Mouse (Mus musculus): ENCODE data around the gene Nap1l1.
"Not testable (repeated sequence)": the region's sequence is repeated elsewhere in the genome, so short reads cannot be mapped to it uniquely, and the experiment has no call there.

Gene Nap1l1

DNA sequence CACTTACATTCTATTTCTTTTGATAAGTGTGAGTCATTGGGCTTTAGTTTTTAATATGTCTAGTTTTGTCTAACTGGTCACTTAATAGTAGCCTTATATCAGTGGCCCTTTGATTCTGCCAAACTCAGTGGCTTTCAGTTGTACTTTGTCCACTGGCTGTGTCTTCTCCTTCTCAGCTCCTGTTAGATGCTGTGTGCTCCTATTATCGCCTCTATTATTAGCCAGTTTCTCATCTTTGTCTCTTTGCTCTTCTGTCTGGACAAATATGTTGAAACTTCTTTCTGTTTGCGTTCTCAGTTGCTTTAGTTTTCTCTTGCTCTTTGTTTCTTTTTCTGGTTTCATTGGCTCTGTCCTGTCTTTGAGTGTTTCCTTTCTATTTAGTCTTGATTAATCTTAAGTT lies 9.6 kb downstream of the Nap1l1 start:
- no peak for DNase-seq (ENCODE audit: low read depth)

DNA sequence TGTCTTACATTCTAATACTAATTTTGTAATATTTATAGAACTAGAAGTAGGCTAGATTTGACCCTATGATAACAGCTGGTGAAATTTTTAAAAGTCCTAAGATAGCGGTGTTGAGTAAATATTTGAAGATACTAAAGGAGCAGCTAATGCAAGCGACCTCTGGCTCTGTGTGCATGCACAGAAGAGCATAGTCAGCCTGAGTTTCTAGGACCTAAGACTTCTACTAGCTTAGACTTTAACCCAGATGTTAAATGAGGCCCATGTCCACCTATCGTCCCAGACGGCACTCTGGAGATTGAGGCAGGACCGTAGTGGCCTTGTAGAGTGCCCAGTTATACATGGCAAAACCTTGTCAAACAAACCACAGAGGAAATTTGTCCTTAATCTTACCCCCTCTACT lies 11.1 kb downstream of the Nap1l1 start:
- DNase-seq (ENCODE audit: low read depth) = no peak

DNA sequence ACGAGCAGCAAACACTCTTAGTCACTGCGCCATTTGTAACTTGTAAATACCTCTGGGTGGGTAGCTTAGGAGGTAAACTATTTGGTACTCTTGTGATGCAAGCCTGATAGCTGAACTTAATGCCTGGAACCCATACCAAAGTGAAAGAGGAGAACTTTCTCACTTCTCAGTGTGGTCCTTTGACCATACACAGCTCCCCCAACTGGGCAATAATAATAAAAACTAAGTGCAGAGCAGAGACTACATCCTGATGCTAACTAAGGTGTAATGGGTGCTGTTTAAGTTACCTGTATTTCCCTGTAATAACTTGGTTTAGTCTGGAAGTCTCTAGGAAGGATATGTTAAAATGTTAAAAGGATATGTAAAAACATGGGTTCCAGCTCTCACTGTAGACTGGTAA lies 15.8 kb downstream of the Nap1l1 start:
- DNase-seq (ENCODE audit: low read depth) = no peak

DNA sequence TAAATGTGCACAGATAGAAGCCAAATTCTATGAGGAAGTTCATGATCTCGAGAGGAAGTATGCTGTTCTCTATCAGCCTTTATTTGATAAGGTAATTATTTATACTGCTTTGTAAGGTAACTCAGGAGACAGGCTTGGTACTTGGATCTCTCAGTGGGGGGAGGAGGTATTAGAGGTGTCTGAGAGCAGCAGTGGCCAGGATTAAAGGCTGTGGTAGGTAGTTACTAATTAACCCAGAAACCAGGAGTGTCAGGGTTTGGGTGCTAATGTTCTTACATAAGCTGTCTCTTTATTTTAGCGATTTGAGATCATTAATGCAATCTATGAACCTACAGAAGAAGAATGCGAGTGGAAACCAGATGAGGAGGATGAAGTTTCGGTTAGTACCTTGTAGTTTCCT lies 17.1 kb downstream of the Nap1l1 start:
- DNase-seq (ENCODE audit: low read depth) = not testable (repeated sequence)

- DNase-seq (ENCODE audit: low read depth) = no peak
Observed at GRCm38 (mm10) chr10:111495888-111496287, 22.9 kb downstream of the Nap1l1 start.

DNA sequence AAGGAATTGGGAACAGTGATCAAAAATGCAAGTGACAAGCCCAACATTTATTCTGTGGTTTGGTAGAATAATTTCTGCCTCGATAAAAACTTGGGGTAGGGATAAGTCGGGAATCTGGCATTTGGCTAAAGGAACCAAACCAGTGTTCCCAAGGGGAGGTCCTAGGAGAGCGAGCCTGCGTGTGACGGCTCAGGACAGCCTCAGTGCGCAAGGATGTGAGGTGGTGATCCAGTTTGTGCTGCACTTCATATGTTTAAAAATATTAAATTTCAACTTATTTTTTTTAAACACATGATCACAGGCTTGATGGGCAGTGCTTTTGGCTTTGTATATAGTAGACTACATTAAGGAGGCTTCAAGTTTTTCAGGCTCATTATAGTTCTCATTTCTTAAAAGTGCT lies 26.9 kb downstream of the Nap1l1 start:
- DNase-seq (ENCODE audit: low read depth) = no peak

DNA sequence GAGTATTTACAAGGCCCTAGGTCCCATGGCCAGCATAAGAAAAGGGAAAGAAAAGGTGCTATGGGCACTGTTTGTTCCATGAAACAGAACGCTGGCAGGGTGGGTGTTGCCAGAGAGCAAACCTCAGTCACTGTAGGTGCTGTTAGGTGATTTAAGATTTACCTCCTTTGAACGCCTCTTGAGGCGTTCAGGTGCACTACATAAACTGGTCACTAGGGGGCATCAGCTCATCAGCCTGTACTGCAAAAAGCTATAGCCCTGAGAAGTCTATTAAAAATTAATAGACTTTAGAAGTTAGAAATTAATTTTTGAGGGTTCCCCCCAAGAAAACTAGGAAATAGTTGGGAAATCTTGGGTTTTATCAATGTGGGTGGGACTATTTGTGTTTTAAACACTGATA lies 30.0 kb downstream of the Nap1l1 start:
- DNase-seq (ENCODE audit: low read depth) = peak; percentile 92

DNA sequence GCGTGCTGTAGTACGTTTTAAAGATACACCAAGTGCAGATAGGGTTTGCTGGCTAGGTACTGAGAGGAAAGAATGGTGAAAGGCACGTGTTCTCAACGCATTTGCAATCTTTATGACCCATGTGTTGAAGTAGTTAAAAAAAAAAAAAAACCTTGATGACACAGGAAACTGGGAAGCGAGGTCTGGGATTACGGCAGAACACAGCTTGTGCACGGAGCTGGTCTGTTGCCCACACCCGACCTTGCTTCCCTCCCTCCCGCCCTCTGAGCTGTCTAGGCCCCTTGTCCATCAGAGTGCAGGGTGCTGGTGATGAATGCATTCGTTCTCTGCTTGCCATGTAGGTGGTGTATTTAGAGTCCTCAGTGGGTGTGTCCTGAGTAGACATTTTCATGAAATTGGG lies 30.7 kb downstream of the Nap1l1 start:
- DNase-seq (ENCODE audit: low read depth) = no peak

DNA sequence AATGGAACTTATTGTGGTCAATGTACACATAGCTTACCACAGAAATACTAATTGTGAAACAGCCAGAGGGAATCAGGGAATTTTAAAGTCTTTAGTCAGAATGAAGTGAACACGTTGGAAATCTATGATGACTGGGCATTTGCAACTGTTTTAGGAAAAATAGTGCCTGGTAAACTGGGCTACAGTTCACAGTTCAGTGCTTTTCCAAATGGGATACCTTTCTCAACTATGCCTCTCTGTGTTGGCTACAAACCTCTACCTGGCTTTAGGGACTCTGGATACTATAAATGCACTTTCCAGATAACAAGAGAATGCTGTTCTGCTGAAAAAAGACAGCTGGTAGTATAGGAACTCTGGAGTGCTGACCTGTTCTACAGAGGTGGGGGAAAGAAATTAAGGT lies 31.6 kb downstream of the Nap1l1 start:
- no peak for DNase-seq (ENCODE audit: low read depth)

- DNase-seq (ENCODE audit: low read depth) = no peak
Observed at GRCm38 (mm10) chr10:111505406-111505805, 32.4 kb downstream of the Nap1l1 start.

GRCm38 (mm10) chr10:111506101-111506925 lies 33.3 kb downstream of the Nap1l1 start, which contains the start of gene Phlda1:
Gene Phlda1, plus strand, starts transcription at chr10:111506286.
- peak; percentile 93 for DNase-seq (ENCODE audit: low read depth)

- DNase-seq (ENCODE audit: low read depth) = no peak
Observed at GRCm38 (mm10) chr10:111506926-111507459, 34.0 kb downstream of the Nap1l1 start.

- DNase-seq (ENCODE audit: low read depth) = peak; percentile 68
Observed at GRCm38 (mm10) chr10:111507460-111508211, 34.6 kb downstream of the Nap1l1 start.

DNA sequence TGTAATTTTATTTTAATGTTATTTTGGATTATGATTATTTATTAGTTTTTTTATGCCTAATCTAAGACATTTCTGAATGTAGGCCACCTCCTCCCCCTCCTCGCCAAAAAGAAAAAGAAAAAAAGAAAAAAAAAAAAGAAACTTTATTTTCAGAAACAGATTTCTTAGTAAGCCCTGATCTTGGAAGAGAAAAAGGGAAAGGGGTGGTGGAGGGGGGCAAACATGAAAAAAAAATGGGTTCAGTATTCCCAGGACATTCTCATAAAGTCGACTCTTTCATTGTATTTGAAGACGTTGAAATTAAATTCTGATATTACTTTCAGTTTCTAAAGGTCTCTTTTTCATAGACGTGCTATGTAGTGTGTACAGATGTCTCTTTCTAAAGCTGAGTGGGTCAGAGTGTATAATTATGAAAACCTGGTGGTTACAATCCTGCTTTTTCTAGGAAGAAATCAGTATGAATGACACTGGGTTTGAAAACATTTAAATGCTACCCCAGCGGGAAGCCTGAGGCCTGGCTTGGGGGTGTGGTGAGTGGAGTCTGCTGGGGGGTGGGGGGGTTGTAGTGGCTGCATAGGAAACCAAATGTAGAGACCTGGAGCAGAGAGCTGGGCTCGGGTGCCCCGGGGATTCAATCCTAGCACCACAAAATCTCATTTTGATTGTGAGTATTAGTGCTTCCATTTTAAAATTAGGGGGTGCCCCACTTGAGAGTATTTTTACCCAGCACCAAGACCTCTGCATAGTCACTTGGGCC lies 35.5 kb downstream of the Nap1l1 start:
- DNase-seq (ENCODE audit: low read depth) = no peak

DNA sequence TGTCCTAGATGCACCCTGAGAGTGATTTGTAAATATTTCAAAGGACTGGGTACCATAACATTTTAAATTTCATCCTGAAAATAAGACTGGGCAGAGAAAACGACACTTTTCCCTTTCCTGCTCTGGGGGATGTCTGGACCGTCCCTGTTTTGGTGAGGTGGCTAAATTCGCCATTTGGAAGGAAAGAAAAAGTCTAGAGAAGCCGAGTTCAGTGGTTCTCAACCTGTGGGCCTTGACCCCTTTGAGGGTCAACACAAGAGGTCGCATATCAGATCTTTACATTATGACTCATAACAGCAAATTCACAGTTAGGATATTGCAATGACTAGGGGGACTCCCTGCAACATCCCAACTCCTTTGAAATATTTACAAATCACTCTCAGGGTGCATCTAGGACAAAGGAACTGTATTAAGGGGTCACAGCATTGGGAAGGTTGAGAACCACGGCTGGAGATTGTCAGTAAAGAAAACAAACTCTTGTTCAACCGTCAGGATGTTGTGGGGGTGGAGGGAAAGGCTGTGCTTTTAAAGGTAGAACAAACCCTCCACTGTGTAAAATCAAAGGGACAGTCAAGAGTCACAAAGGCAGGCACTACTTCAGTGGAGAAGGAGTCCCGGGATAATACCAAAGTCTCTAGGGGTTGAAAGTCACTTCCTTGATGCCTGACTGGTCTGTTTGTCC lies 36.2 kb downstream of the Nap1l1 start:
- DNase-seq (ENCODE audit: low read depth) = peak; percentile 25

- peak; percentile 30 for DNase-seq (ENCODE audit: low read depth)
Observed at GRCm38 (mm10) chr10:111509981-111510380, 37.0 kb downstream of the Nap1l1 start.

DNA sequence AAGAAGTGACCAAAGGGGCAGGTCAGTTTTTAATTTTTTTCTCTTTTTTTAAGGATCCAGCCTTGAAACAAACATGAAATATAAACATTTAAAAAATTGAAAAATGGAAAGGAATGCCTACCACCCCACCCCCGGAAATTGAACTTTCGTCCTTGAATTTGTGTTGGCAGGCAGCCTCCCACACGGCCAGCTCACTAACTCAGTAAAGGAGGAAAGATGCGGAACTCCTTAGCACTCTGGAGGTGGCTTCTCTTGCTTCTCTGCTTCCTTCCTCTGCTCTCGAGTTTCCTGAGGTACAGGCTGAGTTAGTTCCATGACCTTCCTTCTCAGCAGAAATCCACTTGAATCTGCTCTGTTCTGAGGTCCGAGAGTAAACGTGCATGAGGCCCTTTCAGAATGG lies 37.8 kb downstream of the Nap1l1 start:
- DNase-seq (ENCODE audit: low read depth) = no peak

DNA sequence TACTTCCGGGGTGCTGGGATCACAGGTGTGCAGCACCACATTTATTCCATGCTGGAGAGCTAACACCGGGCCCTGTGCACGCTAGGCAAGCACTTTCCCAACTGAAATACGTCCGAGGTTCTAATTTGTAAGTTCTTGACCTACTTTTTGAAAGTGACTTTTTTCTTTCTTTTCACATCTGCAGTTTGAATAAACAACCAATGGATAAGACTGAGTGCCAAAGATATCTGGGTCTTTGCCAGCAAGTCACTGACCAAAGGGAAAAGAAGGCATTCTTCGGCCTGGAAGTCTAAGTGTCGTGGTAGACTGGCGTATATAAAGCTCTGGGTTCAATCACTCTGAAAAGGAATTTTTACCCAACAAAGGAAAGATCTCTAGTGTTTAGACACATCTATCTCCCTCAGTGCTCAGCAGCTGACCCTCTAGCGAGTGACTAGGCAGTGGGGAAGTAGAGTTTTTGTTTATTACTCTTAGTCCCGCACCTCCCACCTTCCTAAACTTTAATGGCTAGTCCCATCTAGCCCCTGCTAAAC lies 39.1 kb downstream of the Nap1l1 start:
- no peak for DNase-seq (ENCODE audit: low read depth)

GRCm38 (mm10) chr10:111514282-111514885 lies 41.4 kb downstream of the Nap1l1 start:
- no peak for DNase-seq (ENCODE audit: low read depth)

DNA sequence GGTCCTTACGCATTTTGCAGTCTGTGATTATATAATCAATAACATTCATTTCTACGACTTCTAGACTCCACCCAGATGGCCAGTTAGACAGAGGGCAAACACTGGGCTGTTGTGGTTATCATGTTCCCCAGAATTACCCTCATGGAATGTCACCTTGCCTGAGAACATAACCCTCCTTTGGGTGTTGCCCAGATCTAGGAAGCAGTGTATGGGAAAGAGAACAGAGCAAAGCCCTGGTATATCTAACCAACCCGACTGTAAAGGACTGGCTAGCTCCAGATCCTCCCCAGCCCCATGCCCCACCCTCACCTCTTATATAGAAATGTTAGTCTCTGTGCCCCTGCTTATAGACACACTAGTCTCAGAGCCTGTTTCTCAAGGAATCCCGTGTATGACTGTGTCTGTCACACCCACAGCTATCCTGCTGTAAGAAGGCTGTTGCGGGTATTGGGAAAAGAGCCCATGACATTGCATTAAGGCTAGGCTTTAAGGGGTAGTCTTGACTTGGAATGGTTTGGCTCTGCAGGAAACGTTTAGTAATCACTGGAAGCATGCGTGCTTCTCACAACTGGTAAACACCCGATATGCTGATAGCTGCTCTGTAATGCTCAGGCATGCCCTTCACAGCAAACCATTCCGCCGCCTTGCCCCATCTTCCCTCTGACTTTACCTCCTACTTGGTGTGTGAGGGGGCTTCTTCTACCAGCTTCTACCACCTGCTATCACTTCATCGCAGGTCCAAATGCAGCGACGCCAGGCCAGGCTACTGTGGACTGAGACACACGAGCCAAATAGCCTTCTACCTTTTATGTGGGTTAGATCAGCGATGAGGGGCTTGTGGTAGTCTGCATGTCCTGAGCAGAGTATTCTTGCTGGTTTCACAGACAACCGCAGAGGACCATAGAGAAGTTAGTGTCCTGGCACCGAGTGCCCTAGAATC lies 42.3 kb downstream of the Nap1l1 start:
- DNase-seq (ENCODE audit: low read depth) = no peak

Data from naive thymus-derived CD4-positive, alpha-beta T cell, adult 2 months (primary cell).